Mouse (Mus musculus) spleen, postnatal 14 days (tissue): ENCODE data around the gene Scd3.

Source experiments
- DNase-seq, 2 experiments: peaks; one replicate each; pipeline ENCODE4 v3.0.0; 2021 to 2022; ENCODE audit warnings: low spot score in 2 of 2

Gene Scd3

GRCm38 (mm10) chr19:44203015-44203564 is at the start of gene Scd3:
Gene Scd3, plus strand, starts transcription at chr19:44203269.
- no peak for DNase-seq

- DNase-seq = no peak
These were observed 49.3 kb upstream of the Scd3 start for GRCm38 (mm10) chr19:44153781-44154180.

- no peak for DNase-seq
These were observed 46.1 kb upstream of the Scd3 start for GRCm38 (mm10) chr19:44157005-44157404.

DNA sequence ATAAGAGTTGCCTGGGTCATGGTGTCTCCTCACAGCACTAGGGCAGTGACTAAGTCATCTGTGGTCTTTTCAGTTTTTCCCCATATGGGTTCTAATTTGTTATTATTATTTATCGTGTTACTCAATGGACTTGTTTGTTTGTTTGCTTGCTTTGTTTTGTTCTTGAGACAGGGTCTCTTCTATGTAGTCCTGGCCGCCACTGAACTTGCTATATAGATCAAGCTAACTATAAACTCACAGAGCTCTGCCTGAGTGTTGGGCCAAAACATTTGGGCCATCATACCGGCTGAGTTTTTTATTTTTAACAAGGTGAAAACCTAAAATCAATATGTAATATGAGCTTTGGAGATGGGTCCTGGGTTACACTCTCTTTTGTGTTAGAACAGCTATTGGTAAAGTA is 43.7 kb upstream of the Scd3 start:
- DNase-seq = no peak

DNA sequence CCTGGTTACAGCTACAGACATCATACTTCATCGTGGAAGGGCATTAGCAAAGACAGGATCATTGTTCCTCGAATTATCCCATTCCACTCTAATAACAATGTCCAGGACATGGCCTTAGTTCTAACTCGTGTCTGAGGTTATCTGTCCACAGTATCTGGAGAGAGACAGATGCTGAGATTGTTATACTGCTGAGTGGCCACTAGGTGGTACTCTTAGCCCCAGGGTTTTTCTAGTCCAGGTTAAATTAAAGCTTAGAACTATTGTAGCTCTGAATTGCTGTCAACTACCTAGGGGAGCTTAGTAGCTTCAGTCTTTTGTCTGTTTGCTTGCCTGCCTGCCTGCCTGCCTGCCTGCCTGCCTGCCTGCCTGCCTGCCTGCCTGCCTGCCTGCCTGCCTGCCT is 41.6 kb upstream of the Scd3 start:
- DNase-seq = no peak

DNA sequence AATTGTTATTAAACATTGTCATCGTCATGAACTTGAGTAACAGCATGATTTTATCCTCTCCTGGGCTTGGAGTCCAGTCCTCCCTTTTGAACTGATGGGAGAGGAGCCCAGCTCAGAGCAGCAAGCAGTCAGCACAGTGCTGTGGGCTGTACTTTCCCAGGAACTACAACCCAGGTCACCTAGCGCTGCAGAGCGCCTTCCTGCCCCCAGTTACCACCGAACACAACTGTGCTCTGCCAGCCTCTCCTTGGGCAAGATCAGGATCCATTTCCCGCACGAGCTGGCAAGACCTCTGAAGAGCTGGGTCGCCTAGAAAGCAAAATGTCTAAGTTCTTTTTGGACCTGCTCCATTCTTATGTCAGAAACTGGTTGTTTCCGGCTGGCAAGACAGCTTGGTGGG is 28.2 kb upstream of the Scd3 start:
- DNase-seq = no peak

DNA sequence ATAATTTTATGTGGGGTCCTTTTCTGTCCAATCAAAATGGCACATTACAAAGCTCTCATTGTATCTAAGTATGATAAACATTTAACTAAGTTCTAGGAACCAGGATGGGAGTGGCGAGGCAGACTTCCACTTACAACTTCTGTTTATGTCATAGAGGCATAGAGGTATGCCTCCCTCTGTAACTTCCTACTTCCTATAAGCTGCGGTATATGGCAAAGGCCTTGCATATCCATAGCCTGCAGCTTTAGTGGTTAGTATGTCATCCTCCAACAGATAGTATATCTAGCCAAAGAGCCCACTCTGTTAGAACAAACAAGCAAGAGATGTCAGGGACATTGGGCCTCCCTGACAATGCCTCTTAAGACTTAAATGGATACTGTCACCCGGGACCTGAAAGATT is 26.3 kb upstream of the Scd3 start:
- DNase-seq = no peak

DNA sequence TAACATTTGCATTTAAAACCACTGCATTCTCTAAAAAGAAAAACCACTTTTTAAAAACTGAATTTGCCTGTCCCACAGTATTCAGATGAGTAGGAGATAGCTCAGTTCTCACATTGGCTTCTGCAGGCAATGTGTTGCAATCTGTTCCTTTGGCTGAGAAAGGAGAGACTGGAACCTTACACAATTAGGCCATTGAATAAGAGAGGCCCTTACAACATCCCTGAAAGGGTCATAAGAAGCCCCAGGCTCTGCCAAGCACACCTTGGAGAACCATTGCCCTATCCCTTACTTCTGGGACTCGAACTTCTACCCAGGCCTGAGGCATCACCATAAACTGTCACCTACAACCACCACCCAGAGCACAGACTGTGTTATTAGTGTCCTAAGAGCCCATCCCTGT is 22.6 kb upstream of the Scd3 start:
- DNase-seq = no peak

- DNase-seq = no peak
These were observed 19.1 kb upstream of the Scd3 start for GRCm38 (mm10) chr19:44183968-44184367.

GRCm38 (mm10) chr19:44189056-44189455 is 14.0 kb upstream of the Scd3 start:
- no peak for DNase-seq

GRCm38 (mm10) chr19:44192342-44192741 is 10.7 kb upstream of the Scd3 start, which contains the start of gene Pkd2l1:
Gene Pkd2l1, minus strand, starts transcription at chr19:44192442.
- DNase-seq = no peak

DNA sequence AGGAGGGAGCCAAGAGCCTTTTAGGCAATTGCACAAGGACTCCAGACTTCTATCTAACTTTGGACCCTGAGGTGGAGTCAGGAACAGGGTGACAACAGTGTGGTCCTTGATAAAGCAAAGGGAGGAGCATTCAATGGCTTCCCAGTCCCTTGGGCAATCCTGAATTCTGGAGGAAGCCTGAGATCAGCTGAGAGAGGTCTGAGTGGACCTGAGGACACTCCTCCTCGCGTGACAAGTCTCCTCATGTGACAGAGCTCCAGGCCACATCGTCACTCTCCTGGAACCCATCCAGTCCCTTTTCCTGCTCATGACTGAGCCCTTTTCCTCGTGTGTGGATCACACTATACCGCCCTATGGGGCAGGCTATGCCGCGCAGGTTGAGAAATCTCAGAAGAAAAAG is 9.2 kb upstream of the Scd3 start:
- DNase-seq = no peak

GRCm38 (mm10) chr19:44195138-44195537 is 7.9 kb upstream of the Scd3 start:
- peak; percentile 28 to 52 for DNase-seq

DNA sequence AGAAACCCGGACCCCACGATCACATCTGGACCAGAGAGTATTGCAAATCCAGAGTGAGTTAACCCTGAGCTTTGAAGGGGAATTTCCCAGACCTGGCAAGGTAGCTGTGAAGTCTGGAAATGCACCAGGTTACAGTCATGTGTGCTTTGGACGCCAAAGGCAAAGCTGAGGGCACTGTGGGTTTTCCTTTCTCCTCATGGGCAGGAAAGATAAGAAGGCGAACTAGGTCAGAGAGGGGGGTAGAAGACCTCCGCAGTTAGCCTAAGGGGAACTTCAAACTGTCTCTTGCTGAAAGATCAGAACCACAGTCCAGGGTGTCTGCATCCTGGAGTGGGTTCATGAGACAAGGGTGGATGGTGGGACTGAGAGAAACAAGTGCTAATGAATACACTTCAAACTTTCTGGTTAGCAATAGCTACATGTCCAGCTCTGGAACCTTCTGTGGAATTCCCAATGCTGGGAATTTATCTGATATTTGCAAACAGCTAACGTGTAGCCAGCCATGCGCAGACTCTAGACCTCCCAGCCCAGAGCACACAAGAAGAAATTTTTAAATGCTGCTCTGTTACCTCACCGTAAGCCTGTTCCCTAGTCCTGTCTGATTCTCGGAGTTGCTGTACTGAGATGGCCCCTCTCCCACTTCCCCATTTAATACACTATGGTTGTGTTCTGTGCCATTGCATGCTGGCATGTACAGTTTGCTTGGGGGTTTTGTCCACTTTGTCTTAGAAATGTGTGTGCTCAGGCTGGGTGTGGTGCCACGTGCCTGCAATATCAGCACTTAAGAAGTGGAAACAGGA is 5.8 kb upstream of the Scd3 start:
- DNase-seq = no peak

- DNase-seq = no peak
These were observed 4.6 kb upstream of the Scd3 start for GRCm38 (mm10) chr19:44198494-44198893.

- peak in 1 of 2 experiments; percentile 19 for DNase-seq
These were observed 4.1 kb upstream of the Scd3 start for GRCm38 (mm10) chr19:44198964-44199363.

GRCm38 (mm10) chr19:44207079-44207478 is 4.0 kb downstream of the Scd3 start:
- DNase-seq = no peak

GRCm38 (mm10) chr19:44215255-44215654 is 12.2 kb downstream of the Scd3 start:
- no peak for DNase-seq

GRCm38 (mm10) chr19:44217958-44218525 is 15.0 kb downstream of the Scd3 start:
- DNase-seq = no peak

DNA sequence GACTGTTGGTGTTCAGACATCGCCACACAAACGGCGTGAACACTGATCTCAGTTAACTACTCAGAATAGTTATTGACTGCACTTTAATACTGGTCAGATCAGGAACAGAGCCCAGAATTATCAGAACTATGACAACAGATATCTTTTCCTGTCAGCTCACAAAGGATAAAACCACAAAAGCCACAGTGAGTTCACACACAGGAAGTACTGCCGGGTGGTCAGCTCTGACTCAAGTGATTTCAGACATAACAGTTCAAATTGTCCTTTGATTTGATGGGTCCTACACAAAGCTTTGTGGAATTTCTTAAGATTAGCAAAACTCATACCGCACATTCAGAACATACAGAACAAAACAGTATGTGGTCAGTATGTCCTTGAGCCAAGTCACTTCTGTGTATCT is 22.7 kb downstream of the Scd3 start:
- no peak for DNase-seq

DNA sequence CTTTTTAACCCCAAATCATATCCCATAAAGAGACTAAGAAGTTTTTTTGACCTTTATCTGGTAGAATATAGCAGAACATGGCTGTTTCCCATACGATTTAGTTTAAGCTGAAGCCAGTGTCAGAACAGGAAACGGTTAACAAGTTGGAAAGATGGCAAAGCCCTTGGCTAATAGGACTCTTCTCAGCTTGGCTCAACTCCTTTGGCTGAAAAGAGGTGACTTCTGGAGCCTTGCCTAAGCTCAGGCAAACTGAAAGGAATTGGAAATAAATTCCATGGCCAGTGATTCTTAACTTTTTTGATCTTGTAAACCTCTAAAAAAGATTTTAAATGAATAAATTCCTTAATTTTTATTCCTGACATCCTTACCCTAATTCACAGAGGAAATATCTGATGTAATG is 26.7 kb downstream of the Scd3 start:
- DNase-seq = no peak

DNA sequence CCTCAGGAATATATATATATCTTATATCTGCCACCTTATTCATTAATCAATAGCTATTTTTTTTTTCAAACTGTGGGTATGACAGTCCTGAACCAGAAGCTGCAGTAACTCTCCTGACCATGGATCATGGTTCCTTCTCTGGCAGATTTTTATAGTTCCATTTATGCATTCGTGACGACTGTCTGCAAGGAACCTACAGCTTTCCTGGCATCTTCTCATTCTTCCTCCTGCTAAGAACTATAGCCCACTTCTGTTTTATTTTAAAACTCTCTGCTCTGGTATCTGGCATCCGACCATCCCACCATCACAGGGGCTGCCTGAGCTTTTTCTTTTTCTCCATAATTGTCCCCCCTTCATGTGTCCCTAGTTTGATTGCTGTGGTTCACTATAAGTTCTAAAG is 27.1 kb downstream of the Scd3 start:
- no peak for DNase-seq

DNA sequence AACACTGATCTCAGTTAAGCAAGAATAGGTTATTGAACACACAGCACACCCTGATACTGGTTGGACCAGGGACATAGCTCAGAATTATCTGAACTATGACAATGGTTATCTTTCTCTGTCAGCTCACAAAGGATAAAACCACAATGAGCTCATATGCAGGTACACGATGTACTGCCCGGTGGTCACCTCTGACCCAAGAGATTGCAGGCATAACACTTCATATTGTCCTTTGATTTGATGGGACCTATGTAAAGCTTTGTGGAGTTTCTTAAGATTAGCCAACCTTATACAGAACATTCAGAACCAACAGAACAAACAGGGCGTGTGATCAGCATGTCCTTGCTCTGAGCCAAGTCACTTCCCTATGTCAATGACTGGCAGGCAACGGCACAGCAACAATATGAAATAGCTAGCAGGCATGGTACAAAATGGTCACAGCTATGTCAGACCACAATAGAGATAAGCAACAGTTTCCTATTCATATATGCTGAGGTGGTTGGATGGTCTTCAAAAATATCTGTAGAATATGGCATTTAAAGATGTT is 28.6 kb downstream of the Scd3 start:
- no peak for DNase-seq
